Mouse (Mus musculus): Measurements from ENCODE around the gene Olfr1359. TPM values are rescaled to one million over a fixed set of nuclear protein-coding genes. Genes with fewer than 3 reads are reported as not detected.
A peak's percentile ranks its signal among the peaks of the same experiment; 100 is the strongest.
"Not testable (repeated sequence)": the region's sequence is repeated elsewhere in the genome, so short reads cannot be mapped to it uniquely, and the experiment has no call there.

Olfr1359 gene
- polyA plus RNA-seq, 1 experiment from 2014 or later = not detected

GRCm38 (mm10) chr13:21722373-21722925, 24.5 kb downstream of the Olfr1359 start:
- no peaks in the 10 kb centered on the region for H3K27me3 ChIP-seq (ENCODE audit: control insufficient read depth, insufficient read depth, low read length)
- DNase-seq (ENCODE audit: low spot score) = peak; percentile 60
- 3% methylated on average over 11 of the region's 11 CpGs for WGBS
- no peaks in the 10 kb centered on the region for H3K36me3 ChIP-seq (ENCODE audit: control insufficient read depth, insufficient read depth, low read length)
- H3K4me1 ChIP-seq (replicated peaks; ENCODE audit: control insufficient read depth, insufficient read depth, low read length) = peaks cover under 1% of the 10 kb centered on the region; the same call in 1 of the 2 replicates
- H3K9me3 ChIP-seq (ENCODE audit: control insufficient read depth, low read length) = no peaks in the 10 kb centered on the region
- H3K27ac ChIP-seq (ENCODE audit: low read depth, low read length) = peak overlapping the region; percentile 96
- H3K9ac ChIP-seq (ENCODE audit: low read length) = peak overlapping the region; percentile 69
- peak overlapping the region; percentile 27 for H3K4me3 ChIP-seq (ENCODE audit: low read depth, low read length)
- ATAC-seq (replicated peaks; ENCODE audit: low FRiP score) = peak; percentile 28
- peak overlapping the region; percentile 46 for H3K4me2 ChIP-seq (ENCODE audit: low read depth, low read length, severe bottlenecking)

- DNase-seq (ENCODE audit: low spot score) = peak; percentile 65
- H3K27ac ChIP-seq (ENCODE audit: low read depth, low read length) = peak overlapping the region; percentile 96
- 37% methylated on average over 5 of the region's 5 CpGs for WGBS
- ATAC-seq (replicated peaks; ENCODE audit: low FRiP score) = no peak
- H3K9me3 ChIP-seq (ENCODE audit: control insufficient read depth, low read length) = no peaks in the 10 kb centered on the region
- H3K27me3 ChIP-seq (ENCODE audit: control insufficient read depth, insufficient read depth, low read length) = no peaks in the 10 kb centered on the region
- no peaks in the 10 kb centered on the region for H3K36me3 ChIP-seq (ENCODE audit: control insufficient read depth, insufficient read depth, low read length)
- peak overlapping the region; percentile 16; the same call in 1 of the 2 replicates for H3K9ac ChIP-seq (ENCODE audit: low read length)
- no peak overlapping the region for H3K4me3 ChIP-seq (ENCODE audit: low read depth, low read length)
- H3K4me1 ChIP-seq (replicated peaks; ENCODE audit: control insufficient read depth, insufficient read depth, low read length) = peaks cover 6% of the 10 kb centered on the region; the same call in 1 of the 2 replicates
- H3K4me2 ChIP-seq (ENCODE audit: low read depth, low read length, severe bottlenecking) = peak overlapping the region; percentile 46; the same call in 1 of the 2 replicates
These were observed 25.3 kb downstream of the Olfr1359 start for GRCm38 (mm10) chr13:21722993-21723836.

GRCm38 (mm10) chr13:21727948-21728572, 30.1 kb downstream of the Olfr1359 start:
- DNase-seq (ENCODE audit: low spot score) (no peak), ATAC-seq (replicated peaks; ENCODE audit: low FRiP score) (peak; percentile 65)
- Histone ChIP-seq H3K27me3 (ENCODE audit: control insufficient read depth, insufficient read depth, low read length) (no peaks in the 10 kb centered on the region), H3K9me3 (ENCODE audit: control insufficient read depth, low read length) (no peaks in the 10 kb centered on the region), H3K4me2 (ENCODE audit: low read depth, low read length, severe bottlenecking) (no peak overlapping the region), H3K4me1 (replicated peaks; ENCODE audit: control insufficient read depth, insufficient read depth, low read length) (peaks cover 6% of the 10 kb centered on the region; the same call in 1 of the 2 replicates), H3K27ac (ENCODE audit: low read depth, low read length) (peak overlapping the region; percentile 33), H3K36me3 (ENCODE audit: control insufficient read depth, insufficient read depth, low read length) (no peaks in the 10 kb centered on the region), H3K4me3 (ENCODE audit: low read depth, low read length) (no peak overlapping the region), H3K9ac (ENCODE audit: low read length) (no peak overlapping the region; the same call in 1 of the 2 replicates)
- WGBS = 20% methylated on average over 10 of the region's 11 CpGs

GRCm38 (mm10) chr13:21729544-21729943, 31.6 kb downstream of the Olfr1359 start:
- Histone ChIP-seq H3K9me3 (ENCODE audit: control insufficient read depth, low read length) (no peaks in the 10 kb centered on the region), H3K4me1 (replicated peaks; ENCODE audit: control insufficient read depth, insufficient read depth, low read length) (peaks cover 7% of the 10 kb centered on the region; the same call in 1 of the 2 replicates), H3K27me3 (ENCODE audit: control insufficient read depth, insufficient read depth, low read length) (no peaks in the 10 kb centered on the region), H3K4me3 (ENCODE audit: low read depth, low read length) (no peak overlapping the region), H3K4me2 (ENCODE audit: low read depth, low read length, severe bottlenecking) (no peak overlapping the region), H3K9ac (ENCODE audit: low read length) (no peak overlapping the region), H3K27ac (ENCODE audit: low read depth, low read length) (no peak overlapping the region), H3K36me3 (ENCODE audit: control insufficient read depth, insufficient read depth, low read length) (no peaks in the 10 kb centered on the region)
- ATAC-seq (replicated peaks; ENCODE audit: low FRiP score) = no peak
- WGBS = 75% methylated on average over 1 of the region's 1 CpGs
- DNase-seq (ENCODE audit: low spot score) = no peak

- H3K27me3 ChIP-seq (ENCODE audit: control insufficient read depth, insufficient read depth, low read length) = no peaks in the 10 kb centered on the region
- H3K4me3 ChIP-seq (ENCODE audit: low read depth, low read length) = no peak overlapping the region
- peak overlapping the region; percentile 99 for H3K27ac ChIP-seq (ENCODE audit: low read depth, low read length)
- peak overlapping the region; percentile 84; the same call in 1 of the 2 replicates for H3K9ac ChIP-seq (ENCODE audit: low read length)
- H3K36me3 ChIP-seq (ENCODE audit: control insufficient read depth, insufficient read depth, low read length) = no peaks in the 10 kb centered on the region
- peak; percentile 13 for ATAC-seq (replicated peaks; ENCODE audit: low FRiP score)
- no peaks in the 10 kb centered on the region for H3K9me3 ChIP-seq (ENCODE audit: control insufficient read depth, low read length)
- peaks cover 2% of the 10 kb centered on the region; the same call in 1 of the 2 replicates for H3K4me1 ChIP-seq (replicated peaks; ENCODE audit: control insufficient read depth, insufficient read depth, low read length)
- peak; percentile 69 for DNase-seq (ENCODE audit: low spot score)
- 64% methylated on average over 5 of the region's 5 CpGs for WGBS
- no peak overlapping the region for H3K4me2 ChIP-seq (ENCODE audit: low read depth, low read length, severe bottlenecking)
These were observed 35.6 kb downstream of the Olfr1359 start for GRCm38 (mm10) chr13:21733466-21733865.

GRCm38 (mm10) chr13:21734010-21734905, 36.3 kb downstream of the Olfr1359 start:
- H3K27ac ChIP-seq (ENCODE audit: low read depth, low read length) = peak overlapping the region; percentile 99
- H3K9me3 ChIP-seq (ENCODE audit: control insufficient read depth, low read length) = no peaks in the 10 kb centered on the region
- DNase-seq (ENCODE audit: low spot score) = peak; percentile 84
- under 1% methylated on average over 21 of the region's 21 CpGs for WGBS
- peak overlapping the region; percentile 52 for H3K4me3 ChIP-seq (ENCODE audit: low read depth, low read length)
- H3K4me1 ChIP-seq (replicated peaks; ENCODE audit: control insufficient read depth, insufficient read depth, low read length) = peaks cover 2% of the 10 kb centered on the region; the same call in 1 of the 2 replicates
- H3K4me2 ChIP-seq (ENCODE audit: low read depth, low read length, severe bottlenecking) = peak overlapping the region; percentile 63
- ATAC-seq (replicated peaks; ENCODE audit: low FRiP score) = peak; percentile 84
- H3K9ac ChIP-seq (ENCODE audit: low read length) = peak overlapping the region; percentile 84
- H3K36me3 ChIP-seq (ENCODE audit: control insufficient read depth, insufficient read depth, low read length) = no peaks in the 10 kb centered on the region
- H3K27me3 ChIP-seq (ENCODE audit: control insufficient read depth, insufficient read depth, low read length) = no peaks in the 10 kb centered on the region

- WGBS = under 1% methylated on average over 42 of the region's 56 CpGs
- peak within 1 kb of the TSS; percentile 84 for H3K9ac ChIP-seq (ENCODE audit: low read length)
- H3K27me3 ChIP-seq (ENCODE audit: control insufficient read depth, insufficient read depth, low read length); H3K36me3 ChIP-seq (ENCODE audit: control insufficient read depth, insufficient read depth, low read length); H3K9me3 ChIP-seq (ENCODE audit: control insufficient read depth, low read length); H3K4me1 ChIP-seq (replicated peaks; ENCODE audit: control insufficient read depth, insufficient read depth, low read length): not testable (repeated sequence)
- peak within 1 kb of the TSS; percentile 52 for H3K4me3 ChIP-seq (ENCODE audit: low read depth, low read length)
- DNase-seq (ENCODE audit: low spot score) (peak; percentile 98), ATAC-seq (replicated peaks; ENCODE audit: low FRiP score) (peak; percentile 93)
- H3K4me2 ChIP-seq (ENCODE audit: low read depth, low read length, severe bottlenecking) = peak within 1 kb of the TSS; percentile 63
- peak within 1 kb of the TSS; percentile 99 for H3K27ac ChIP-seq (ENCODE audit: low read depth, low read length)
These were observed 37.2 kb downstream of the Olfr1359 start, which contains the start of gene Hist1h4j for GRCm38 (mm10) chr13:21734906-21735767. TSS of gene Hist1h4j (plus strand) at chr13:21735064.

Measured in forebrain, embryonic 11.5 days (tissue).